Mouse (Mus musculus) bone marrow, adult 2 months (tissue): ENCODE results near the gene Ccdc153.

Experiments used
- CTCF ChIP-seq: fragments of 200-500 bp; IDR thresholded peaks from 2 replicates; pipeline ENCODE4 v1.5.1; 2011; ENCODE audit warnings: low read length, control low read depth; ENCODE audit not compliant: control insufficient read depth, insufficient read depth
- POLR2A ChIP-seq: fragments of 200-500 bp; IDR thresholded peaks from 2 replicates; pipeline ENCODE4 v1.6.1; 2011; ENCODE audit warnings: low read depth, mild to moderate bottlenecking, control low read depth, low read length, borderline replicate concordance; ENCODE audit not compliant: control insufficient read depth

GRCm38 (mm10) chr9:44249181-44250146, 9.0 kb downstream of the Ccdc153 start:
- TF ChIP-seq CTCF, result peak; percentile 88
- TF ChIP-seq POLR2A, result no peak
